Mouse (Mus musculus) kidney, postnatal 10 days (tissue): ENCODE data around the gene Pstpip1.

ENCODE experiments used
- DNase-seq: peaks from one replicate; pipeline ENCODE4 v3.0.0; 2021; ENCODE audit warnings: mixed read lengths

The Pstpip1 gene

DNA sequence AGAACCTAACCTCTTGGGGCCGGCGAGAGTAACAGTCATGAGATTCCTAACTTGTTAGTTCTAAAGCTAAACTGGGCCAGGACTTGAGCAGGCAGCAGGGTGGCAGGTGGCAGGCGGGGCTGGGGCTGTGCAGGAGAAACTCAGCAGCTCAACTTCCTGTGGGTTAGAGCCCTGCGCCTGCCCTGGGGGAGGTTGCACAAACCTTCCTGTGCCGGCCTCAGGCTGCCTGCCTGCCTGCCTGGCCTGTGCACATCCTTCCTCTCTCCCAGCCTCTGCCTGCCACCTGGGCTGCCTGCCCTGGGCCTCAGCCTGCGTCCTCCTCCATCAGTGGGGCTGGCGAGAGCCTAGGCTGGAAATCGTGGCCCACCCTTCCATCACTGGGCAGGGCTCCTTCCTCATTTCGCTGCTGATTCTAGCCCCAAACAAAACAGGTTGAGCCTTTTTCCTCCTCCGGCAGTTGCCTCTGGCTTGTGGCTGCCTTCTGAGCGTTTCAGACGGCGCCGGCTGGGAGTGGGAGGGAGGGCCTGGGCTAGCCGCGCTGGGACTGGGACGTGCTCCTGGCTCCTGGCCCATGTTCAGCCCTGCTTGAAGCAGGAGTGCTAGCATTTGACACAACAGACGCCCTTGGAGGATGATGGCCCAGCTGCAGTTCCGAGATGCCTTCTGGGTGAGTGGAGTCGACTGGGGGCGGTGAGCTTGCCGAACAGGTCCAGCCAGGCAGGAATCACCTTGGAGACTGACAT is at the start of gene Pstpip1:
Gene Pstpip1 (plus strand): TSS at position 185 of the 743 bp plus-strand sequence.
- DNase-seq: peak; percentile 83

DNA sequence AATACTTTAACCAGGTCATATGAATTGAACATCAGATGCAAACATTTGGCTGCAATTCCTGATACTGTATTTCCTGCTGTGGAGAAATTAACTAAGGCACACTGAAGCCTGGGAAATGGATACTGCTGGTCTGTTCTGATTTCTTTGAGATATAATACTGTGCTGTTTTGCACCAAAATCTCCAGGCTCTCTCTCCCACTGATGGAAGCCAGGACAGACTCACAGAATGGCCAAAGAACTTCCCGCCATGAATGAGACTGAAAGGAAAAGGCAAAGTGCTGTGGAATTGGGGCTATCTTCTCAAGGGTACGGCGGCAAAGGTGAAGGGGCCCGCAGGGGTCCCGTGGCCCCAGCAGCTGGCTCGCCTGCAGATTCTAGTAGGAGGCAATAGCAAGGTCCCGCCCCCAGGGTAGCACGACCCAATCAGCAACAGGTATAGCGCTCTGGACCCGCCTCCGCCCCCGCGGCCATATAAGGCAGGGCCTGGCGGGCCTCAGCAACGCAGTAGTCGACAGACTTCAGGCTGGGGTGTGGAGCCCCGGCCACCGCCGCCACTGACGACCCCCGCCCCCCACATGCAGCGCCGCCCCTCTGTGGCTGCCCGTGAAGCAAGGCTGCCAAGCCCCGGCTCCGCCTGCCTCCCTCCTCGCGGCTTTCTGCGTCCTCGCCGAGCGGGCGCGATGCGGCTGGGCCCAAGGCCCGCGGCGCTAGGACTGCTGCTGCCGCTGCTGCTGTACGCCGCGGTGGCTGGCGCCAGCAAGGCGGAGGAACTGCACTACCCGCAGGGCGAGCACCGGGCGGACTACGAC is 48.2 kb upstream of the Pstpip1 start, which contains the start of gene Rcn2:
Gene Rcn2 (plus strand): TSS at position 474 of the 809 bp plus-strand sequence.
- DNase-seq: peak; percentile 96

DNA sequence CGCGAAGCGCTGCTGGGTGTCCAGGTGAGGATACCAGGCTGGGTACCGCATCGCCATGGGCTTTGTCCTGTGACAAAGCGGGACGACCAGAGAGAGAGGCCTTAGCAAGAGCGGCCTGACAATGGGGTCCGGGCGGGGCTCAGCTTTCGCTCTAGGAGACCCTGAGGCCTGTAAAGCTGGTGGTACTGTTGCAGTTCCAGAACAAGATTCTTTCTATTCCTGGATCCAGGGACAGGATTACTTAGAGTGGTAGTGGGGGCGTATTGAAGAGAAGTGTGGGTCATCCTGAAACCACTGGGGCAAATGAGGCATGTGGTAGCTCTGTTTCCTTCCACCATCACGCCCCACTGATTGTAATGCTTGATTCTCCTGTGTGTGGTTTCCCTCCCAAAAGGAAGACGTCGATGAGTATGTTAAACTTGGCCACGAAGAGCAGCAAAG is 47.6 kb upstream of the Pstpip1 start:
- no peak for DNase-seq

DNA sequence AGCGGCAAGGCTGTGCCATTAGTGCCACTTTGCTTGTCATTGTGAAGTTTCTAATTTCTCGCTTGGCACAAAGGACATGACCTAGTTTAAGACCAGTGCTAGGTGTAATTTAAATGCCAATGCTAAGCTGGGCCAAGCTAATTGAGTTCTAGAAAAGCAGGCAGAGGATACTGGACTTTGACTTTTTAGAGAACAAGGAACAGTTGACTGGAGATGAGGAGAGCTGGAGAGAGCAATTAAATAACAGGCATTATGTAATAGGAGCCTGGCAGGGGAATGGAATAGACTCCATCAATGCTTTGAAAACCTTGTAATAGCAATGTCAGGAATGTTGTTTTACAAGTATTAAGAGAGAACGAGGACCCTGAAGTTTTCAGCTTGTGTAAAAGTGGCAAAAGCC is 36.0 kb upstream of the Pstpip1 start:
- no peak for DNase-seq

DNA sequence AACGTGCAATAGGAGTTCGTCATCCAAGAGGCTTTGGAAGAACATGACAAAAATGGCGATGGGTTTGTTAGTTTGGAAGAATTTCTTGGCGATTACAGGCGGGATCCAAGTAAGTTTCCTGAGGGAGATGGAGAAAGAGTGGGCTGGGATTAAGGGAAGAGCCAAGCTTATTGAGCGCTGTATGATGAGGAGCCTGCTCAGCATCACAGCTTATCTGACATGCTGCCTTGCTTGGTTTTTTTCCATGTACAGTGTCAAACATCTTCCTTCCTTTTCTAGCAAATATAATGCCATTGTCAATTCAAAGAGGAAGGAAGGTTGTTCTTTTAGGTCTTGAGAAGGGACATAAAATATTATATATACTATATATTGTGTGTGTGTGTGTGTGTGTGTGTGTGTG is 33.6 kb upstream of the Pstpip1 start:
- no peak for DNase-seq

DNA sequence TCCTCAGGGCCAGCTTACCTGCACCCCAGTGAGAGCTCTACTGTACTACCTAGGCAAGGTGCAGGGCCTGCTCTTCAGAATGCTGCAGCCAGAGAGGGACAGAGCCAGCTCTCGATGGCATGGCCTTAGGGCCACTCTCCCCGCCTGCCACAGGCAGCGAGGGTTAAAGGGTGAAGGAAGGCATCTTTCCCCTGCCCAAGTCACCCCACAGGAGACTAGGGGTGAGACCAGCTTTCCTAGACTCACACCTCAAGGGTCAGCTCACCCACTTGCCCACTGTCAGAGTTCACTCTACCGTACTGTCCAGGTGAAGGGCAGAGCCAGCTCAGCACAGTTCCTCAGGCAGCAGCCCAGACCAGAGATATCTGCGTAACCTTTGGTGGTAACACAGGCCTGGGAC is 27.4 kb upstream of the Pstpip1 start:
- DNase-seq: no peak

DNA sequence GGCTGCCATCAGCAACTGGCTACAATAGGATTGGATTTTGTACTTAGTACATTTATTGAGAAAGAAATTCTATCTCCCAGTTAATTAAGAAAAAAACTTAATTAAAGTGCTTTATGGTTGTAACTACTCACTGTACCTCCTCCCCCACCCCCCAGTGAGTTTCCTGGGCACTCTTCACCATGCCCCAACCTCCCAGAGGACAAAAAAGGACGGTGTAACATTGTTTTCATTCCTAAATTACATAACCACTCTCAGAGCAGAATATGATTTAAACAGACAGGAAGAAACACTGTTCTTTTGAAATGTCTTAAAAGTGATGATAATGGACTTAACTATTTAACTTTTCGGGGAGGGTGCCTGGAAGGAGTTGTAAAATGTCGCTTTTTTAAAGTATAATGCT is 24.8 kb upstream of the Pstpip1 start:
- no peak for DNase-seq

DNA sequence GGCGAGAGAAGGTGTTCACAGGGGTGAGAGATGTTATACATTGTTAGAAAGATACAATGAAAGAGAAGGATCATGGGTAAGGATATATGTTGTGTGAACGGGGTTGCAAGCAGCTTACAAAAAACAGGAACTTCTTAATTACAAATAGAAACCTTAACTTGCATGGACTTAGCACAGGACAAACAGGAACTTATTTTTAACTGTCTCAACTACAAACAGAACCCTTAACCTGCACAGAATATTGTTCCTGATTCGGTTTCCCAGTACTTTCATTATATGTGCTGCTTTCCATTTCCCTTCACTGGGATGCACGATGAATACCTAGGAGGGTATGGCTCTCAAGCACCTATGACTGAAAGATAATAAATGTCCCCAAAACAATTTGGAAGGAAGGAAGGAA is 21.8 kb upstream of the Pstpip1 start:
- no peak for DNase-seq

DNA sequence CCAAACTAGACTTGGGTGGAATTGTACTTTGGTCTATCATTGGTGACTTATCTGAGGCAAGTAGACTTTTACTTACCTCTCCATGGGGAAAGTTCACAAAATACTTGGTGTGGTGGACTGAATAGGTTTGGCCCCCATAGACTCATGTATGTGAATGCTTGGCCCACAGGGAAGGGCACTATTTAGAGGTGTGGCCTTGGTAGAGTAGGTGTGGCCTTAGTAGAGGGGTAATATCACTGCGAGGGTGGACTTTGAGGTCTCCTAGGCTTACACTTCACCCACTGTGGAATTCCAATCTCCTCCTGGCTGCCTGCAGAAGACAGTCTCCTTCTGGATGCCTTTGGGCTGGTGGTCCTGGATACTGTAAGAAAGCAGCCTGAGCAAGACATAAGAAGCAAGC is 21.1 kb upstream of the Pstpip1 start:
- no peak for DNase-seq

DNA sequence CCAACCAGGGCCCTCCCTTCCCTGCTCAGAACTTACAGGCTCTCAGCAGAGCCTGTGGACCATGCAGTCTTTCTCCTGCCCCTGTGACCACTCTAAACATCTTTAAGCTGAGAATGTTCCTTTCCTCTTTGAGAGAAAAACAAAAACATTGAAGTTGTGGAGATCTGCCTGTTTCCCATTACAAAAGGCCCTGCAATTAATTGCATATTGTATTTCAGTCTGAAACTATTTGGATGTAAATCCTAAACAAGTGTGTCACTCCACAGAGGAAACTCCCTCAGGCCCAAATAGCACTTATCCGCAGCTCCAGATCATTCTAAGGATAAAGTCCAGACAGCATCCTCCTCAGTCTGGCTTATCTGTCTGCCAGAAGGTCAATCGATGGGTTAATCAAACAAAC is 16.9 kb upstream of the Pstpip1 start:
- DNase-seq: no peak

DNA sequence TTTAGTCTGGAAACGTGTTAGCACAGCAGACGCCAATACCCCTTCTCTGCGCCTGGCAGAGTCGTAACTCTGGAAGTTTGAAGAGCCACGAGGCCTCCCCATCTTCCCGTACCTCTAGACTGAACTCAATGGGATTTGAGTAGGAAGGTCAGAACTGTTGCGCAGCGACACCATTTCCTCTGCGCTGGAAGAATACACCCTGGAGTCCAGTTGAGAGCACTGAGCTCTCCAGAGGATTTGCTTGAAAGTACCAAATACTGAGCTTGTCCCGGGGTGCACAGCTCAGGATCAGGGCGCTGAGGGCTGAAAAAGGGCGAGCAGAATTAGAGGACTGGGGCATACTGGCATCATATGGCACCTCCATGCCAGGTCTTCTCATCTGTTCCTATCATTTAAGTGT is 14.9 kb upstream of the Pstpip1 start:
- no peak for DNase-seq

DNA sequence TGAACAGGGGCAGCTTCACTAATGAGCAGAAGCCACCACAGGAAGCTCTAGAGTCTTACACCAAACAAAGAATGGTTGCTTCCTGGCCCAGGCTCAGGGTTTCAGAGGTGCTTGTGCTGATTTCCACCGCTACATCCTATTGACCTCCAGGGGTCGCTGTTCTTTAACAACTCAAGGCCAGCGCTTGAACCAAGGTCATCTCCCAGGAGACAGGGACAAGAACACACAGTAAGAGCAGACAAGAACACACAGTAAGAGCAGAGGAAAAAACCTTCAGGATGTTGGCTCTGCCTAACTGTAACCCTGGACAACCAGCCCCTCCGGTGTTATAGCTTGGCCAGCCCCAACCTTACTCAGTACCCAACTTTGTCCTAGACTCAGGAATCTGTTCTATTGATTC is 14.5 kb upstream of the Pstpip1 start:
- DNase-seq: peak; percentile 80

DNA sequence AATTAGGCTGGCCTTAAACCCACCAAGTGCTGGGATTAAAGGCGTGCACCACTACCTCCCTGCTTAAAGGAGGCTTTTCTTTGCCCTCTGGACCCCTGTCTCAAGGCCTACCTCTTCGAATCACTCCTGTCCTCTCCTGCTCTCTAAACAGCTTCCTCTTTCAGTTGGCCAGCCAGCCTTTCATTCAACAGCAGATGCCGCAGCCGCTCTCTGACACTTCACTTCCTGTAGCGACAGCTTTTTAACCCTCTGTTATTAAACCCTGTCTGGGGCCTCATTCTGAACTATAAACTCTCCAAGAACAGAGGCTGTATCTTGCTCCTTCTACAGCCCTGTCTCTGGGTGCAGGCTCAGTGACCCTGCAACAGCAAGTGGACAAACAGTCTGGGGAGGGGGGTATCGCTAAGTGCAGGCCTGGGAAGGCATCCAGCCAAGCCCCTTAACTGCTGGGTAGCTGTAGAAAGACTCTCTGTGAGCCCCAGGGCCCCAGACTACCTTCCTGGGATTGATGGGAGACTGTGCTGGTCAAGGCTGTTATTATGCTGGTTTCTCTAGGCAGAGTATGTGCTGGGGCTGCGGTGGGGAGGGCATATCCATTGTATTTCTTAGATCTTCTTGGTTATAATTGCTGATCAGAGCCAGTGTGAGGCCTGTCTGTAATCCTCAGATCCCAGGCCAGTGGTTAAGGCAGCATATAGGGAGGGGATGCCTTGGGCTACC is 13.7 kb upstream of the Pstpip1 start:
- peak; percentile 74 for DNase-seq

DNA sequence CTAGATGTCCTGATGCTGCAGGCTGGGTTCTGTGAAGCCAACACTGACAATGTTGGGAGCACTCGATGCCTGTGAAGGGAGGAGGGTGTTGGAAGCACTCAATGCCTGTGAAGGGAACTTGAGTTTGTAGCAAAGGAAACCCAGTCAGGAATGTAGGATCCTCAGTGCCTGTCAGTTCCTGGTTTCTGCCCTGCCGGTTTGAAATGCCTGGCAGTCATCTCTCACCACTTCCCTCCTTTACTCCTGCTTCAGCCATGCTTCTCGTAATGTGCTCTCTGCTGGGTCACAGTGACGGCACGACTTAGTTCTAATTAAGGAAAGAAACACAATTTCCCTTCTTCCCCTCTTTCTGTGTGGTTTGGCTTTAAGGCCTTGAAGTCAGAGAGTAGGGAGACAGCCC is 10.2 kb upstream of the Pstpip1 start:
- DNase-seq: no peak

DNA sequence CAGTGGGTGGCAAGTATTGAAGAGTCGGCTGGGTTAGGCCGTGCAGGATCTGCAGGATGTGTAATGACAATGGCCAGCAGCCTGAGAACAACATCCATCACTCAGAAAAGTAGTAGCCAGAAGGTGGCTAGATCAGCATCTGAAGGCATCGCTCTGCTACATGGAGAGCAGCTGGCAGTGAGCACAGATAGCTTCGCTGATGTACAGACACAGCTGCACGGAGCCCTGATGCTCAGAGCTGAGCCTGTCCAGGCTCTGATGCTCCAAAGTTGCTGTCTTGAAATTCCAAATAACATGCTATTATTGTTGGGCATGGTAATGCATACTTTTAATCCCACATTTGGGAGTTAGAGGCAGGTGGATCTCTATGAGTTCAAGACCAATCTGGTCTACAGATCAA is 3.2 kb upstream of the Pstpip1 start:
- no peak for DNase-seq

DNA sequence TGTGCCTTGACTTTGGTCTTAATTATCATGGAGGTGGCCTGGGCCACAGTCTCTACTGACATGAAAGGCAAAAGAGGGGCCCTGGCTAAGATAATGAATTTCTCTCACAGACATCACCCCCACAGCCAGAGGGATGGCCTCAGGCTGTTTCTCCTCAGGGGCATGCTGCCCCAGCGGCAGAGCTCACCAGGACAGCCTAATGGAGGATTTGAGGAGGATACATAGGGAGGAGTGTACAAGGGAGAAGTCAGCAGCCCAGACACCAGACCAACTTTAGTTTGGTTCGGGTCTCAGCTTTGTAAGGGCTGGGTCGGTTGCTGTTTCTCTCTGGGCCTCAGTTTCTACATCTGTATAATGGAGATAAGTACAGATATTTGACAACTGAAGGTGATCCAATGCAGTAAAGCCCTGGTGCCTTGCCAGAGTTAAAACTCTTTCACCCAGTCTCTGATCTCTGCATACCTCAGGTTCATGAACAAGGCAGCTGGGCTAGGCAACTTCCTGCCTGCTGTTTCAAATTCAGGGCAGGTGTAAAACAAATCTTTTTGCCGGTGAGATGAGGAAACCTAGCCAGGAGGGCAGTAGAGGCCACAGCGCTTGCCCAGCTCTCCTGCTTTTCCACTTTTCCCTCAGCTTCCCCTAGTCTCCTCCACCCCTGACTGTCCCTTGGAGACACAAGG is 924 bp downstream of the Pstpip1 start:
- DNase-seq: no peak

DNA sequence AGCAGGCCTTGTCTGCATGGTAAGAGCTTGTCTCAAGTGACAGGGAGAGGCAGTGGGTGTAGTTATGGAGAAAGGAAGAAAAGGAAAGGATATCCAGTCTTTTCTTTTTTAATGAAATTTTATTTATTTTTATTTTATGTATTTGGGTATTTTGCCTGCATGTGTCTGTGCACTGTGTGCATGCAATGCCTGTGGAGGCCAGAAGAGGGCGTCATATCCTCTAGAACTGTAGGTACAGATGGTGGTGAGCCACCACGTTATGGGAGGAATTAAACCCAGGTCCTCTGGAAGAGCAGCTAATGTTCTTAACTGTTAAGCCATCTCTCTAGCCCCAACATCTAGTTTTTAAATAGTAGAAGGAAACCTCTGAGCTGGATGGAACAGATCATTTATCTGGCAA is 2.3 kb downstream of the Pstpip1 start:
- no peak for DNase-seq

DNA sequence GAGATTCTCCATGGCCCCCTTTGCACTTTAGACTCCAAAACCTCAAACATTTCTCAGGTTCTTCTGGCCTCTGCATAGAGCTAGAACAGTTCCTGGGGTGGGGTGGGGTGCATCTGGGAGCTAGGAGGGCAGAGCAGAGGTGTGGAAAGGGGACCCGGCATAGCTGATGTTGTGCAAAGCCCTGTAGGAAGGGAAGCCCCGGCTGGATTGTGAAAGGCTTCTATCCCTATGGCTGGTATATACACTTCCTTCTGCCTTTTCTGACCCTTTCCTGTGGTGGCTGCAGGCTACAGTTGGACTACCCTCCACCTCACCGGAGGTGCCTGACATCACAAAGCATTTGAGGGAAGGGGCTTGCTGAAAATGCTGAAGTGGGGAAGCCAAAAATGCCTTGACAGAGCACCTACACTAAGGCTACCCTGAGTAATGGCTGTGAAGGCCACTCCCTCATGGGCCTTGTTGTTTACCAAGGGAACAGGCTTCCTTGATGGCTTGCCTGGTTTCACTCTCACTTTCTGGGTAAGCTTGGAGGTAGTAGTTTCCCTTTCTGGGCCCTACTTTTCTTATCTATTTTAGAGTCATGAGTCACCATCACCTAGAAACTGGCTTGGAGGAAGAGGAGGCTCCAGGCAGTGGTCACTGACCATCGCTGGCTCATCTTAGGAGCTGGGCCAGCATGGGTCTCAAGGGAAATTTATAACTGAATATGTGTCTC is 8.0 kb downstream of the Pstpip1 start:
- no peak for DNase-seq

DNA sequence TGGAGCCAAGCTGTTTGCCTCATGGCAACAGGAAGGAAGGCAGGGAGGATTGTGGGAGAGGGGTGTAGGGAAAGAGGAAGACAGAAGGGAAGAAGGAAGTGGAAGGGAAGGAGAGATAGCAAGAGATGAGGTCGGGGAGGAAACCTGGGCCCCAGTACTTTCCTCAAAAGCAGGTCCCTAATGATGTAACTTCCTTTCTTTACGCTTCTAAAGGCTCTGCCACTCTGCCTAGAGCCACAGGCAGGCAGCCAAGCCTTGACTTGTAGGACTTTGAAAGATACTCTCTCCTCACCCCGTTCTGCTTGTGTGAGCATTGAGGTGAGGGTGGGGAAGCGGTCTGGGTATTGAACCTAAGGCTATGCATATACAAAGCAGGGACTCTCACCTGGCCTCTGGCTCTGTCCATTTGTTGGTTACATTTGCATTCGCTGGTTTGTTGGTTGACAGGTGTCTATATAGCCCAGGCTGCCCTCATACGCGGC is 10.3 kb downstream of the Pstpip1 start:
- DNase-seq: no peak

DNA sequence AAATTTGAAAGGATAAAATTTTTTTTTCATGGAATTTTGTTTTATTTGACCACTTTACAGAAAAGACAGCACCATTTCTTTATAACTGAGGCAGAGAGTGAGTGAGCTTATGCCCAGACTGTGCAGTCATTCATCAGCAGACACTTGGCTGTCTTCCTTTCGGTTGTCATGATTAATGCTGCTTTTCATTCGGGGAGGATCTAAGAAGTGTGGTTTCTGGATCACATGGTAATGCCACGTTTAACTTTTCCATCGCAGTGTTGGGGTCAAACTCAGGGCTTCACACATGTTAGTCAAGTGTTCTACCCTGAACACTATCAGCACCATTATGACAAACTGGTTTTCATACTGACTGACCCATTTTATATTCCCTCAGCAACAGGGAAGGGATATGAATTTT is 11.3 kb downstream of the Pstpip1 start:
- no peak for DNase-seq

DNA sequence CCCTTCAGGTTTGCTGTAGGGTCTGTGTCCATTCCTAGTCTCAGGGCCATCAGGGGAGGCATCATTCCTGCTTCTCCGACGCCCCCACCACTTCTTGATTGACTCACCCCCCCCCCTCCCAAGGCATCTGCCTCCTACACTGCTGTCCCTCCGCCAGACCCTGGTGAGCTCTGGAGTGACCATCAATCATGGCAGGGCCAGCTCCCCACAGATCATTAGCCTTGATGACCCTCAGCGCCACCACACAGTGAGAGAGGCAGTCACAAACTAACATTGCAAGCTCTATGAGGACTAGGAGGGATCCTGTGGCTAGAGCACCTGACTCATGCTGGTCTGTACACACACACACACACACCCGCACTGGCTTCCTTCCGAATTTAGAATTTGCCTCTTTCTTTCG is 15.2 kb downstream of the Pstpip1 start:
- peak; percentile 11 for DNase-seq
